Mouse (Mus musculus): Measurements from ENCODE around the gene Lamtor5.
A peak's percentile ranks its signal among the peaks of the same experiment; 100 is the strongest.

- TF ChIP-seq MAFK (IDR thresholded peaks at IDR 0.05; ENCODE audit: insufficient read depth, low read depth, low read length) (peak; percentile 96), CHD2 (IDR thresholded peaks at IDR 0.05; ENCODE audit: low read depth, low read length) (no peak), ZC3H11A (IDR thresholded peaks at IDR 0.05; ENCODE audit: borderline replicate concordance, low read depth, low read length) (no peak), ZNF384 (IDR thresholded peaks at IDR 0.05; ENCODE audit: low read depth, low read length) (no peak), HCFC1 (IDR thresholded peaks at IDR 0.05; ENCODE audit: borderline replicate concordance, insufficient read depth, low read length) (no peak)
Measured at GRCm38 (mm10) chr3:107255992-107256391, 22.7 kb upstream of the Lamtor5 start.
